Mouse (Mus musculus) myocyte (in vitro differentiated cells): ENCODE measurements around the gene Usp29.

ENCODE experiments used
- E2F4 ChIP-seq: IDR thresholded peaks from one replicate; pipeline ENCODE4 v1.6.1; 2011; ENCODE audit warnings: mild to moderate bottlenecking, control low read depth, moderate library complexity; ENCODE audit not compliant: insufficient read depth
- MAX ChIP-seq: IDR thresholded peaks from one replicate; pipeline ENCODE4 v1.6.1; 2011; ENCODE audit warnings: low read depth, mild to moderate bottlenecking, control low read depth
- MYOG ChIP-seq, 3 experiments: IDR thresholded peaks; one replicate each; pipeline ENCODE4 v1.6.1; 2011; ENCODE audit warnings: control low read depth in 2 of 3, low read depth in 2 of 3, mild to moderate bottlenecking in 2 of 3; ENCODE audit not compliant: insufficient read length in 2 of 3, control insufficient read depth in 1 of 3, insufficient read depth in 1 of 3
- POLR2A ChIP-seq: IDR thresholded peaks from one replicate; pipeline ENCODE4 v1.6.1; 2011; ENCODE audit warnings: low read depth, mild to moderate bottlenecking, control low read depth, moderate library complexity; ENCODE audit not compliant: insufficient read length
- POLR2AphosphoS2 ChIP-seq: IDR thresholded peaks from one replicate; pipeline ENCODE4 v1.6.1; 2011; ENCODE audit warnings: low read depth, control low read depth; ENCODE audit not compliant: insufficient read length
- REST ChIP-seq: IDR thresholded peaks from one replicate; pipeline ENCODE4 v1.6.1; 2011; ENCODE audit warnings: mild to moderate bottlenecking, control low read depth, moderate library complexity; ENCODE audit not compliant: insufficient read depth, insufficient read length
- SRF ChIP-seq: IDR thresholded peaks from one replicate; pipeline ENCODE4 v1.6.1; 2011; ENCODE audit warnings: low read depth; ENCODE audit not compliant: control insufficient read depth, insufficient read length
- USF1 ChIP-seq: IDR thresholded peaks from one replicate; pipeline ENCODE4 v1.6.1; 2011; ENCODE audit warnings: low read depth, mild to moderate bottlenecking, control low read depth, moderate library complexity

DNA sequence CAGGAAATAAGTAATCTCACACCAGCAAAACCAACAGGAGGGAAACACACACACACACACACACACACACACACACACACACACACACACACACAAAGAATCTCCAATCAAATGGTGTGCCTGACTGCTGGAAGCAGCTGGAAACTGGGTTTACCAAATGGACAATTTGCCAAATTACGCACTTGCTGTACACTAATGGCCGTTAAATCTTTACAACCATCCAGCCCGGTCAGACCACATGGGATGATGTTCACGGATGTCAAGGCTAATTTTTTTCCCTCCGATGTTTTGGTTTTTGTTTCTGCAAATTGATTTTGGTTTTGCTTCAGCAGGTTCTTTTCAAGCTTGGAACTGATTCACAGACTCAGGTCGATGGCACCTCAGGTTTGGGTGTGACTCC is 62.9 kb downstream of the Usp29 start:
- TF ChIP-seq E2F4, result no peak
- no peak for TF ChIP-seq MAX
- no peak for TF ChIP-seq POLR2A
- no peak for TF ChIP-seq USF1
- TF ChIP-seq REST, result no peak
- no peak for TF ChIP-seq MYOG (IDR thresholded peaks at IDR 0.05; ENCODE audit: control insufficient read depth in 1 of 3, insufficient read depth in 1 of 3, insufficient read length in 2 of 3, low read depth in 2 of 3)
- TF ChIP-seq POLR2AphosphoS2, result no peak
- TF ChIP-seq SRF, result no peak
